8 mouse cellular contexts compared by ENCODE assay signal in the genomic region with DNA sequence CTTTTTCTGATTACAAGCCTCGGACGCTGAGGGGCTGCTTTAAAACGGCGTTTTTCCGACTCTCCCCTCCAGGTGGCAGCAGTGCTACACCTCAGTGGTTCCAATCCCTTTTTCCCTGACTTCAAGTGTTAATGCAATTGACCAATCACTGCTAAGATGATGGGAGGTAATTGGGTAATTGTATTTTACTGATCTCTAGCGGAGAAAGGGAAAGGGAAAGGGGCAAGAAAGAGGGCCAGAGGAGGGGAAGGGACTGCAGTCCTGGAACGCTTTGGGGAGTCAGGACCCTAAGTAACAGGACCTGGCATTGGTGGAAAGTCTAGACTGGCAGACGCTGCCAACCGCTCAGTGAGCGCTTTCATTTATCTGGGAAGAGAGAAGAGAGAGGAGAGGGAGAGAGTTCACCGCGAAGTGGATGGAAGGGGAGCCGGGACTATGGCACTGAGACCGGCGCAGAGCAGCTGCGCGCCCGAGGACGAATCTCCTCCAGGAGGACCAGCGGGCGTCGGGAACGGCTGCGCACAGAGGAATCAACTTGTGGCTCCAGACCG.
DNase-seq lines count a peak whose midpoint lies in the region; ATAC-seq and TF ChIP-seq lines count a peak whose summit lies in the region.

No protein-coding gene starts in this region.

- under 1% methylated on average over 25 of the region's 25 CpGs for WGBS in embryonic facial prominence, embryonic 13.5 days
- under 1% methylated on average over 25 of the region's 25 CpGs for WGBS in limb, embryonic 13.5 days
- WGBS in midbrain, embryonic 15.5 days = under 1% methylated on average over 25 of the region's 25 CpGs
- under 1% methylated on average over 25 of the region's 25 CpGs for WGBS in stomach, postnatal 0 days

- TF ChIP-seq EP300 in stomach, postnatal 0 days (optimal IDR thresholded peaks at IDR 0.05) = no peak

- H3K27me3 ChIP-seq in embryonic facial prominence, embryonic 13.5 days = peaks cover 26% of the 10 kb centered on the region
- H3K27me3 ChIP-seq in limb, embryonic 13.5 days = peaks cover 24% of the 10 kb centered on the region
- no peaks in the 10 kb centered on the region for H3K27me3 ChIP-seq in midbrain, embryonic 15.5 days (replicated peaks)
- H3K27me3 ChIP-seq in stomach, postnatal 0 days (ENCODE audit: control insufficient read depth, insufficient read depth, low read length) = no peaks in the 10 kb centered on the region

- H3K9me3 ChIP-seq in embryonic facial prominence, embryonic 13.5 days = no peaks in the 10 kb centered on the region
- no peaks in the 10 kb centered on the region for H3K9me3 ChIP-seq in limb, embryonic 13.5 days
- no peaks in the 10 kb centered on the region for H3K9me3 ChIP-seq in midbrain, embryonic 15.5 days
- no peaks in the 10 kb centered on the region for H3K9me3 ChIP-seq in stomach, postnatal 0 days (ENCODE audit: control insufficient read depth, low read length)

- peak; percentile 98 for TF ChIP-seq CTCF in stomach, postnatal 0 days (IDR thresholded peaks at IDR 0.05; ENCODE audit: low read depth)

- no peaks in the 10 kb centered on the region for H3K36me3 ChIP-seq in embryonic facial prominence, embryonic 13.5 days
- H3K36me3 ChIP-seq in limb, embryonic 13.5 days = no peaks in the 10 kb centered on the region
- no peaks in the 10 kb centered on the region for H3K36me3 ChIP-seq in midbrain, embryonic 15.5 days (replicated peaks)
- no peaks in the 10 kb centered on the region for H3K36me3 ChIP-seq in stomach, postnatal 0 days (ENCODE audit: control insufficient read depth, insufficient read depth, low read length)

- peak overlapping the region; percentile 78; the same call in 1 of the 2 replicates for H3K27ac ChIP-seq in embryonic facial prominence, embryonic 13.5 days
- peak overlapping the region; percentile 76; the same call in 1 of the 2 replicates for H3K27ac ChIP-seq in limb, embryonic 13.5 days
- H3K27ac ChIP-seq in midbrain, embryonic 15.5 days = peak overlapping the region; percentile 93
- peak overlapping the region; percentile 67 for H3K27ac ChIP-seq in stomach, postnatal 0 days (replicated peaks)

- peak overlapping the region; percentile 66 for H3K9ac ChIP-seq in embryonic facial prominence, embryonic 13.5 days
- peak overlapping the region; percentile 56 for H3K9ac ChIP-seq in limb, embryonic 13.5 days
- peak overlapping the region; percentile 66 for H3K9ac ChIP-seq in midbrain, embryonic 15.5 days
- peak overlapping the region; percentile 45 for H3K9ac ChIP-seq in stomach, postnatal 0 days (ENCODE audit: low read length)

- H3K4me3 ChIP-seq in embryonic facial prominence, embryonic 13.5 days = peak overlapping the region; percentile 47
- H3K4me3 ChIP-seq in limb, embryonic 13.5 days = peak overlapping the region; percentile 53
- H3K4me3 ChIP-seq in midbrain, embryonic 15.5 days = peak overlapping the region; percentile 56
- H3K4me3 ChIP-seq in stomach, postnatal 0 days (ENCODE audit: low read depth, low read length) = peak overlapping the region; percentile 54

- peak; percentile 7 to 42 for DNase-seq in spleen, postnatal 10 days (ENCODE audit: low spot score in 2 of 2)
- no peak for DNase-seq in spleen, adult 12 weeks (ENCODE audit: low spot score)
- DNase-seq in heart, adult 9 months (ENCODE audit: low spot score in 2 of 2) = peak; percentile 52 to 61
- peak; percentile 78 for DNase-seq in kidney, adult 9 months
- DNase-seq in stomach, postnatal 0 days (ENCODE audit: low spot score) = peak; percentile 75

- H3K4me2 ChIP-seq in embryonic facial prominence, embryonic 13.5 days = peak overlapping the region; percentile 85
- peak overlapping the region; percentile 87 for H3K4me2 ChIP-seq in limb, embryonic 13.5 days (replicated peaks)
- H3K4me2 ChIP-seq in midbrain, embryonic 15.5 days = peak overlapping the region; percentile 77
- H3K4me2 ChIP-seq in stomach, postnatal 0 days (replicated peaks; ENCODE audit: low read depth) = peak overlapping the region; percentile 56

- 0 out of 2 replicates have a peak, but pooled peaks cover 3% of the 10 kb centered on the region for H3K4me1 ChIP-seq in embryonic facial prominence, embryonic 13.5 days
- H3K4me1 ChIP-seq in limb, embryonic 13.5 days = 0 out of 2 replicates have a peak, but pooled peaks cover 6% of the 10 kb centered on the region
- peaks cover 16% of the 10 kb centered on the region for H3K4me1 ChIP-seq in midbrain, embryonic 15.5 days
- H3K4me1 ChIP-seq in stomach, postnatal 0 days (replicated peaks; ENCODE audit: control insufficient read depth, insufficient read depth) = no peaks in the 10 kb centered on the region

- ATAC-seq in embryonic facial prominence, embryonic 13.5 days (ENCODE audit: insufficient number of reproducible peaks, insufficient read depth, low FRiP score, low TSS enrichment, low read depth) = peak; percentile 84
- ATAC-seq in limb, embryonic 13.5 days (ENCODE audit: low FRiP score, low read depth) = peak; percentile 88
- peak; percentile 92 for ATAC-seq in midbrain, embryonic 15.5 days (replicated peaks)
- peak; percentile 82; the same call in 1 of the 2 replicates for ATAC-seq in stomach, postnatal 0 days (ENCODE audit: low FRiP score, low TSS enrichment)
